Mouse (Mus musculus) MEL (cell line): ENCODE measurements at regions not wholly inside any gene's neighbourhood (a gene's known extent, or its start where the extent isn't known, plus 50 kb on each side); places are given as distances from the start of the nearest gene placed in this dataset.

ENCODE experiments used
- CHD2 ChIP-seq: IDR thresholded peaks from 2 replicates; pipeline ENCODE4 v1.6.1; 2011; ENCODE audit warnings: low read length, improper control_type of control experiment
- CTCF ChIP-seq, 3 experiments: IDR thresholded peaks in 2 of 3; conservative IDR thresholded peaks in 1 of 3; 2 replicates each; pipeline ENCODE4 v1.5.1; 2011 to 2012; ENCODE audit warnings: low read length in 3 of 3, low read depth in 2 of 3, mild to moderate bottlenecking in 2 of 3, improper control_type of control experiment in 1 of 3, inconsistent platforms in 1 of 3, mixed read lengths in 1 of 3, moderate library complexity in 1 of 3; ENCODE audit not compliant: control insufficient read depth in 1 of 3, insufficient read depth in 1 of 3, poor library complexity in 1 of 3, severe bottlenecking in 1 of 3
- ETS1 ChIP-seq: IDR thresholded peaks from 2 replicates; pipeline ENCODE4 v1.6.1; 2012; ENCODE audit warnings: low read depth, mild to moderate bottlenecking, inconsistent platforms, low read length, improper control_type of control experiment, moderate library complexity
- MAX ChIP-seq: IDR thresholded peaks from 2 replicates; pipeline ENCODE4 v1.6.1; 2011; ENCODE audit warnings: low read length, improper control_type of control experiment
- MXI1 ChIP-seq: IDR thresholded peaks from 2 replicates; pipeline ENCODE4 v1.6.1; 2011; ENCODE audit warnings: mild to moderate bottlenecking, low read depth, low read length, improper control_type of control experiment
- POLR2A ChIP-seq, 2 experiments: IDR thresholded peaks; 2 replicates each; pipeline ENCODE4 v1.6.1; 2011 to 2012; ENCODE audit warnings: low read length in 2 of 2, mild to moderate bottlenecking in 2 of 2, control low read depth in 1 of 2, improper control_type of control experiment in 1 of 2, low read depth in 1 of 2, moderate library complexity in 1 of 2; ENCODE audit not compliant: control insufficient read depth in 1 of 2, insufficient read depth in 1 of 2, poor library complexity in 1 of 2
- SMC3 ChIP-seq: IDR thresholded peaks from 2 replicates; pipeline ENCODE4 v1.6.1; 2011; ENCODE audit warnings: low read depth, low read length, improper control_type of control experiment
- TAL1 ChIP-seq: IDR thresholded peaks from 2 replicates; pipeline ENCODE4 v1.6.1; 2012; ENCODE audit warnings: mild to moderate bottlenecking, inconsistent platforms, low read length, moderate library complexity, mixed read lengths
- UBTF ChIP-seq: IDR thresholded peaks from 2 replicates; pipeline ENCODE4 v1.6.1; 2012; ENCODE audit warnings: low read depth, mild to moderate bottlenecking, inconsistent platforms, low read length, improper control_type of control experiment, moderate library complexity, borderline replicate concordance; ENCODE audit not compliant: insufficient read depth

DNA sequence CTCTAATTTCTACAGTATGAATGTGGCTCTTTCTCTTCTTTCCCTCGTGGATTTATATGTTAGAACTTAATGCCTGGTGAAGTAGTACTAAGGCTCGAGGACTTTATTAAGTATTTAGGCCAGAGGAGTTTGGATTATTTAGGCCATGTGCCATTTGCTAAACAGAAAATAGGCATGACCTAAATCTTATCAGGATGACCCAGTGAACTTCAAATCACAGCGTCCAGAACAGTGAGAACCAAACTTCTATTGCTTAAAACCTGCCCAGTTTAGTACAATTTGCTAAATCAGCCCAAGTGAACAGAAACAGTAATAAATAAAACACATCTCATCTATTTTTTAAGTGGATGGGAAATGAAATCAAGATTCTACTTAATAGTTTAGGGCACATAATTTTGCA, 893.8 kb downstream of the Pcdh17 start:
- TF ChIP-seq CTCF (IDR thresholded peaks at IDR 0.05 in 2 of 3, conservative IDR thresholded peaks at IDR 0.05 in 1 of 3; ENCODE audit: control insufficient read depth in 1 of 3, insufficient read depth in 1 of 3, low read depth in 2 of 3, low read length in 3 of 3, poor library complexity in 1 of 3, severe bottlenecking in 1 of 3): no peak
- TF ChIP-seq MXI1: no peak
- no peak for TF ChIP-seq CHD2
- no peak for TF ChIP-seq POLR2A (IDR thresholded peaks at IDR 0.05; ENCODE audit: control insufficient read depth in 1 of 2, insufficient read depth in 1 of 2, low read depth in 1 of 2, low read length in 2 of 2, poor library complexity in 1 of 2)
- TF ChIP-seq ETS1: no peak
- TF ChIP-seq MAX: no peak
- no peak for TF ChIP-seq SMC3
- TF ChIP-seq UBTF: no peak
- no peak for TF ChIP-seq TAL1
